Mouse (Mus musculus): ENCODE data around the gene Trmu.
"Not testable (repeated sequence)": the region's sequence is repeated elsewhere in the genome, so short reads cannot be mapped to it uniquely, and the experiment has no call there.

The Trmu gene

DNA sequence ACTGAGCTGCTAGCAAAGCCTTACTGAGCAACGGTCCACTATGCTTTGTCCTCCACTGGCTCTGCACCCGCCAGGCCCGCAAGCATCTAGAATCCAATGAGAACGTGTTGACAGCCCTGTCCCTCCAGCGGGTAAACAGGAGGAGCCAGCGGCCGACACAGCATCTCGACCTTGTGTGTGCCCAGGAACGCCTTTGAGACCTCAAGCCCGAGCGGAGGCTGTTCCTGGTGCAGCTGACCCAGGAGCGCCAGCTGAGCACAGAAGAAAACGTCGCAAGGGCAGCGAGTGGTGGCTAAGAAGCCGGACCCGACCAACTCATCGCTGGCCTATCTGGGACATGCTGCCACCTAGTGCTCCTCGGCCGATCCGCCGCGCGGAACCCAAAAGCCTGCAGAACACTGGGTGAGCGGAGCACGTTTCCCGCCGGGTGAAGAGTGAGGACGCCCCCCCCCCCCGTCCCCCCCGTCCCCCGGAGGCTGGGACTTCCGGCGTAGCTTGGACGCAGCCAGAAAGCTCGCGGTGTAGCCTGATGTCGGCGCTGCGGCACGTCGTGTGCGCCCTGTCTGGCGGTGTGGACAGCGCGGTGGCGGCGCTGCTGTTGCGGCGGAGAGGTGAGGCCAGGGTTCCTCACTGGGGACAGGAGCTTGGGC lies at the start of gene Trmu:
Trmu (plus strand) TSS at position 465 of the 650 bp plus-strand sequence.
- peak; percentile 89 for DNase-seq

DNA sequence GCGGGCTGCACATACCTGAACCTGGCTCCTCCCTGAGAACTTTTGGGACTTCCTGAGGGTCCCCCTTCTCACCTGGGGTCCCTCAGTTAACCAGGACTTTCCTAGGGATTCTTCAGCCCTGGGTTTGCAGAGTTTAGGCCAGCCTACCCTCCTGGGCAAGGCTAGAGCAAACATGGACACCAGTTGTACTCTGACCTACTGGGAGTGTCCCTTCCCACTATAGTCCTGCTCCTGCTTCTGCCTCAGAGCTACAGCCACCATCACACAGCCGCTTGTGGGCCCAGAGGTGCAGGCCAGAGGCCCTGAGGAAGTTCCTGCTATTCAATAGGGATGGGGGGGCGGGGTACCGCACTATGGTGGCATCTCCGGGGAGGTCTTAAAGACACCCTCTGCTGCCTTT lies 49.6 kb upstream of the Trmu start:
- DNase-seq, result no peak

DNA sequence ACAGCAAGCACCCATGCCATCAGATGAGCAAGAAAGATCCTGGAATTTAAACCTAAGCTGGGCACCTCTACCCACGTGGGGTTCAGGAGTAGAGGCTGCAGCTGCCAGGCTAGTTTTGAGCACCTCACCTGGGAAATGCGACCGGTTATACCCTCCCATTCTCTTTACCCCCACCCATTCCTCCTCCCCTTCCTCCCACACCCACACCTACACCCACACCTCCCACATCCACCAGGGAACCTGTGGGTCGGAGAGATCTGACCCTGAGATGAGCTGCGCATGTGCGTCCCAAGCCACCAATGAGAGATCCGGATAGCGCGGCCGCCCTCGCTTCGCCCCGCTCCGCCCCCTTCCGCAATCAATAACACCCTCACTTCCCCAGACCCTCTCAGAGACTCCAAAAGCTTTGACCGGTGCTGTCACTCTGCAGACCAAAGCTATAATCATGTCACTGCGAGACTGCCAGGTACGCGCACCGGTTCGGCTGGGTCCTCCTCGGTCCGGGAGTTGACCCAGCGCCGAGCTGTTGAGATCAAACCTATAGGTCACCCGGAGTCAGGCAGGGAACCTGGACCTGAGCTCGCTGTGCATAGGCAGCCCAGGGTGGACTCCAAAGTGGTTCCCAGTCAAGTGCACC lies 47.0 kb upstream of the Trmu start, which contains the start of gene Ttc38:
Ttc38 (plus strand) TSS at position 353 of the 637 bp plus-strand sequence.
- peak; percentile 84 for DNase-seq

DNA sequence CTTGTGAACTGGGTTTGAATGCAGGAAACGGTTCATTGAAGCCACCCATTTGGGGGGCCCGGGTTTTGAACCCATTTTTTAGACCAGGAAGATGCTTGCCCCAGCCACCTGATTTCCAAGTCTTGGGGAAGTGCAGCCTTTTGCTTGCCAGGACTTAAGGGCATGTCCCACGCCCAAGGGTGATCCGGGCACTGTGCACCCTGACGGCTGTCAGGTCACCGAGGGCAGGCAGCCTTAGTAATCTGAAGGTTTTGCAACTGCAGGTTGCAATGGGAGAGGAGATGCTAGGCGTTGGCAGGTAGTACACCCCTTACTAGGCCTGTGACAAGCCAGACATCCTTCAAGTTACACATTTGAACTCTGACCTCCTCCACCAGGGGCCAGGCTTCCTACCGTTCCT lies 46.5 kb upstream of the Trmu start:
- DNase-seq, result peak; percentile 5

DNA sequence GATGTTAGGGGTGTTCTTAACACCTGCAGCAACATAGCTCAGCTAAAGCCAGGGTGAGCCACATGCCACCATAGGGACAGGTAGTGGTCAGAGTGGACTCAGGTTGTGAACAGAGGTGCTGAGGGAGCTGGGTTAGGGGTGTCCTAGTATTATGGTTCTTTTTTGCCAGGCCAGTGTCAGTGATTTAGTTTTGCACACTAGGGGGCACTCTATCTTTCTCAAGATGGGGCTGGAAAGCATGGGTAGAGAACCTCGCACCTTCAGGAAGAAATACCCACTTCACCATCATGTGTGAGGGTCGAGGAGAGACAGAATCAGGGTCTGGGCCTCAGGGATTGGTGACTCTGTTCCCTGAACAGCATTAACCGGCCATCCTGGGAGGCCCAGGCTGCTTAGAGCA lies 43.8 kb upstream of the Trmu start:
- DNase-seq, result peak; percentile 13

DNA sequence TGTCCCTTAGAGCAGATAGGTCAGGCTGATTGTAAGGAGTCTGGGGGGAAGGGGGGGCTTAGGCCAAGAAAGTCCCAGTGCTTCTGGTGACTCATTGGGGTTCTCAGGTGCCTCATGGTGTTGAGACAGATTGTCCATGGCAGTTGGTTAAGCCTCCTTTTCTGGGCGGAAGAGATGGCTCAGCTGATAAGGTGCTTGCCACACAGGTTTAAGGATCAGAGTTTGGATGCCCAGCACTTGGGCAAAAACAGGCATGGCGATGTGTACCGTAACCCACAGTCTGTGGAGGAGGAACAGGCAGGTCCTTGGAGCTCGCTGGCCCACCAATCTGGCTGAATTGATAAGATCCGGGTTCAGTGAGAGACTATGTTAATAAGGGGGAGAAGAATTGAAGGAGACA lies 42.2 kb upstream of the Trmu start:
- DNase-seq, result no peak

DNA sequence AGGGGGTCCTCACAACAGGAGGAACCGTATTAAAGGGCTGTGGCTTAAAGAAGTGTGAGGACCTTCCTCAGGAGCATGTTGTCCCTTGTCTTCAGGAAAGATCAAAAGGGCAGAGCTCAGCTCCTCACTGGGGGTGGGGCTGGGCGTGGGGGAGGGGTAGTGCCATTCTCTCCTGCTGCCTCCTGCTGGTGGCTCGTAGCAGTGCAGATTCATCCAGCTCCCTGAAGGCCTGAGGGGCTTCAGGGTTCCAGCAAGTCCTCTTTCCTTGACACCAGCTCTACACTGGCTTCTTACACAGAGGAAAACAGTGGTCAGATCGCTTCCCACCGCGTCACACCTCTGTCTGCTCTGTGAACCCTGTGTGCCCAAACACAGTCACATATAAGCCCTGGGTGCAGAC lies 38.1 kb upstream of the Trmu start:
- peak; percentile 49 for DNase-seq

DNA sequence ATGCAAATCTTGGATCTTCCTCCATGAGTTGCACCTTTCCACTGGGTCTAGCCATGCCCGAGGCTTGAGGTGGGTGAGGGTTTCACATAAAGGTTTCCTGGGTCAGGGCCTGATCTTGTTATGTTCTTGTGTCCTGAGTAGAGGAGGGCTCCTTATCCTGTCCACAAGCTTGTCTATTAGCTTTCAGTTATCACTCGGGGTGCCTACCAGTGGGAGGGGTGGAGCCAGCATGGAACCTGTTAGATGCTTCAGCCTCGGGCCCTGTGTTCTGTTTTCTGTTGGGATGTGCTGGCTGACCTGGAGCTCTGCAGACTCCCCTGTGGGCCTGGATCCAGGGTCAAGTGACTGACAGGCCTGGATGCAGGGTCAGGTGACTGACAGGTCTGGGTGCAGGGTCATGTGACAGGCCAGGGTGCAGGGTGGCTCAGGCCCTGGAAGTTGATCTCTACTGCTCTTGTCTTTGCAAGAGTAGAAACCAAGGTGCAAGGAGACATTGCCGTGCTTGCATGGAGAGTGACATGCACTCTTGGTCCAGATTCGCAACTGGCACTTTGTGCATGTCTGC lies 37.2 kb upstream of the Trmu start:
- no peak for DNase-seq

DNA sequence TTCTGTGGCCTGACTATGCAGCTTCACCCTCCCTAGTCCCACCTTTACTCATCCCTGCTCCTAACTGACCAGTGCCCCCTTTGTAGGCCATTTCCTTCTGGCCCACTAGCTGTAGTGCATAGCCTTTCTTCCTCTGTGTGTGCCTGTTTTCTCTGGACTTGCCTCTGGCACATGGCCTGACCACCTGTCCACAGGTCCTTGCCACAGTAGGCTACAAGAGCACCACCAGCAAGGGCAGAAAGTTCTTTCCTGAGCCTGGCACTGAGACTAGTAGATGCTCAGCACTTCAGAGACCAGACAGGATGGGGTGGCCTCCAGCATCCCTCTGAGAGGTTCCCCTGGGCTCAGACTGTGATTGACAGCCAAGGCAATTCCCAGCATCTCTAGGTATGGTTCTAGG lies 34.0 kb upstream of the Trmu start:
- DNase-seq, result no peak

DNA sequence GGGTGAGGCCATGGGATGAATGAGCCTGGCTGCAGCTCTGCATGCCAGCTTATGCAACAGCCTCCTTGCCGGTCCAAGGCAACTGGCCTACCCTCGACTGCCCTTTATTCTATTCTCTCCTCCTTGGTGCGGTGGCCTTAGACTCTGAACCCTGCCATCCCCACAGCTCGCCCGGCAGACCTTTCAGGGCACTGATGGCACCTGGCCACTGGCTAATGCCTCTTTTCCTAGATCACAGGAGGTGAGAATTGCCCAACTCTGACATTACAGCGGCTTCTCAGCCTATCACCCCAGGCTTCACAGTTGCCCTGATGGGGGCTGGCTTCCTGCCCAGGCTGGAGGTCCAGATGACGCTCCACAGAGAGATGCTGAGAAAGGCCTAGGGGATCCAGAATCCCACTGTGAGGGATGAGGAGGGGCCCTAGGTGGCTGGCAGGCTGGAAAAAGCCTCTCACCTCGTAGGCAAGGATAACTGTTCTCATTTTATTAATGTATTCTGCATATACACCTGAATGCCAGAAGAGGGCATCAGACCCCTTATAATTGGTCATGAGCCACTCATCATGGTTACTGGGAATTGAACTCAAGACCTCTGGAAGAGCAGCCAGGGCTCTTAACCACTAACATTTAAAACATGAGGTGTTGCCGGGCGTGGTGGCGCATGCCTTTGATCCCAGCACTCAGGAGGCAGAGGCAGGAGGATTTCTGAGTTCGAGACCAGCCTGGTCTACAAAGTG lies 27.3 kb upstream of the Trmu start:
- no peak for DNase-seq

DNA sequence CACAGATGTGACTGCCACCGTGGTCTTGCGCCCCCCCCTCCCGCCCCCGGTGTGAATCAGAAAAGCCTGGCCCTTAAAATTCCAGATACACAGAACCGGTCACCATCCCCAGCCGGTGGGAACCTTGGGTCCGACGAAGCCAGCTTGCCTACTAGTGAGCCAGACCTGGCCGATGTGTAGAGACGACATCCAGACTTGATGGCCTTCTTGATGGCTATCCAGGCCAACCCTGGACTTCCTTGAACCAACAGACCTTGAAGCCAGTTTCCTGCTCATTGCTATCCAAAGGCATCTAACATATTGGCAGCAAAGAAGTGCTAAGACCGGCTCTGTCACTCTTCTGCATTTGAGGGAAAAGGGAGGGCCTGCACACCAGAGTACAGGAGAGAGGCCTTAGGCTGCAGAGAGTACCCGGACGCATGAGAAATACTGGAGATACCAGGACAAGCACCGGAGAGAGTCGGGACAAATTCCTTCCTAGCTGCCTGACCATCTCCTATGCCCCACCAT lies 20.1 kb upstream of the Trmu start:
- DNase-seq, result no peak

DNA sequence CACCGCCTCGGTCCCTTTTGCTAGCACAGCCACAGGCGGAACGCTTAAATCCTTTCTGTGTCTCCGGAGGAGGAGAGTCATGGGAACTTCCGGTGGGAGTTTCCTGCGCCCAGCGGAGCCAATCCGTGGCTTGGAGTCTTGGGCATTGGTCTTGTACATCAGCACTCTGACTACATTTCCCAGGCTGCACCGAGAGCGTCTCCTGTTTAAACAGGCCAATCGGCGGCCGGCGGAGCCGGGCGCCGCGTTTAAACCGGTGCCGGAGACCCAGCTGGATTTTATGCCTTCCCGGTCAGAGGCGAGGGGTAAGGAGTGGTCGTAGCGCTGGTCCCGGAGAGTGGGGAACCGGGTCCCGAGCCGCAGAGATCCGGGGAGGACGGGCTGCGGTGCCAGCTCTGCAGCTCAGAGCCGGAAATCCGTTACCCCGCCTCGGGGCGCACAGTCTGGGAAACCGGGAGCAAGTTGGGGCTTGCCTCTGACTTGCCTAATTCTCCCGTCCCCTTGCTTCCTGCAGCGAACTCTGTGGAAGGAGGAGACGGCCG lies 19.6 kb upstream of the Trmu start, which contains the start of gene Gtse1:
Gtse1 (plus strand) TSS at position 256 of the 542 bp plus-strand sequence.
- peak; percentile 92 for DNase-seq

DNA sequence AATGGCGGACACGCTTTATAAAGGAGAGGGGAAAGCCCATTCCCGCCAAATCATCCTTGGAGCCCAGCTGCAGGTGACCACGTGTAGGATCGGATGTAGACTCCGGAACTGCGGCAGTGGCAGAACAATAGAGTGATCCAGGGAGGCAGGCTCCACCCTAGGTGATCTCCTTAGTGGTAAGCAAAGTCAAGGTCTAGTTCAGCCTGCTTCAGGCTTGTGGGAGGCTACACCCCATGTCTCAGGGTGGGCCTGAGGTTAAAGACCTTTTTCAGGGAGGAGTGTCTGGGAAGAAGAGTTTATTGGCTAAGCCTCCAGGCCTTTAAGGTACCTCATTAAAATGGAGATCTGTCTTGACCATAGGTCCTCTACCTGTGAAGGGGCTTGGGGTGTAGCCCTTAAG lies 13.2 kb upstream of the Trmu start:
- not testable (repeated sequence) for DNase-seq

DNA sequence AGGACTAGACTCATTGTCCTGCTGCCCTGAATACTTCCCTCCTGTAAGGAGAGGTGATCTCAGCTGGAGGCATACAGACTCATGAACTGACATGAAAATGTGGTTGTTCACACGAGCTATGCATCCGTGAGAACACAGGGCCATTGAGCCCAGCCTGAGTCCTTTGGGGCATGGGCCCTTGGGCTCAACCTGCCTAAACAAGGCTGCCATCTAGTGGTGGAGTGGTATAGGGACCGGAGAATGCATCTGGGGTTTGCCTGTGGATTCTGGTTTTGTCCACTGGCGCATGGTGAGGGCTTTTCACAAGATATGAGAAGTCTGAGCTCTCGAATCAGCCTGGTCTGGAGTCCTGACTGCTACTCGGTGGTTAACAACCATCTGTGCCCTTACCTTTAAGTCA lies 11.4 kb upstream of the Trmu start:
- DNase-seq, result peak; percentile 66

DNA sequence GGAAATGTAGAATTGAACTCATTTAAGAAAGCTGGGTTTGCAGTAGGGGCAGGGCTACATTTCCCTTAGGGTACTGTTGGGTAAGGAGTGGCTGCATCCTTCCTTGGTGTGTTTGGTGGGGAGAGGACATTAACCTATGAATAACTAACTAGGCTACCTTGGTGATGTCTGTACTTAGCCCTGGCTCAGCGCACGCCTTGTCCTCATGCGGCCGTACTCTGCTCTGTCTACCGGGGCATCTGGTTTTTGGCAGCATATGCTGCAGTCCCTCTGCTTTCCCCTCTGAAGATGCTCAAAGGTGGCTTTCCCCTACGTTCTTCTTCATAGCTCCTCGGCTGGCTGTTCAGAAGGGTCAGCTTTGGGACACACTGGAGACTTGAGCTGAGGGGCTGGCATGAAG lies 1.8 kb upstream of the Trmu start:
- DNase-seq, result no peak

DNA sequence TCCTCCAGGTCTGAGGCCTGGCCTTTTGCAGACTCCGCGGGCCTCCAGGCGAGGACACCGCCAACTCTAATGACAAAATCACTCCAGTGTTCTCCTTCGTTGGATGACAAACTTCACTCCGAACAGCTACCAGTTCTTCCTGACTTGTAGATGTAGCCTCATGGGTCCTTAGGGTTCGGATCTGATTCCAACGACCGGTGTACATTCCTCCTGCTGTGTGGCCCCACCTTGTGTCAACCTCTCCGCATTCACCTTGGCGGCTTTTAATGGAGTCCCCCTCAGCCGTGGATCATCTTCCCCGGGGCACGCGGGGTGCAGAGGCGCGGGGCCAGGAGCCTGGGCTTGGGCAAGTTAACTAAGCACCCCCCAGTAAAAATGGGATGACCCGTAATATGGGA lies 385 bp downstream of the Trmu start:
- no peak for DNase-seq

DNA sequence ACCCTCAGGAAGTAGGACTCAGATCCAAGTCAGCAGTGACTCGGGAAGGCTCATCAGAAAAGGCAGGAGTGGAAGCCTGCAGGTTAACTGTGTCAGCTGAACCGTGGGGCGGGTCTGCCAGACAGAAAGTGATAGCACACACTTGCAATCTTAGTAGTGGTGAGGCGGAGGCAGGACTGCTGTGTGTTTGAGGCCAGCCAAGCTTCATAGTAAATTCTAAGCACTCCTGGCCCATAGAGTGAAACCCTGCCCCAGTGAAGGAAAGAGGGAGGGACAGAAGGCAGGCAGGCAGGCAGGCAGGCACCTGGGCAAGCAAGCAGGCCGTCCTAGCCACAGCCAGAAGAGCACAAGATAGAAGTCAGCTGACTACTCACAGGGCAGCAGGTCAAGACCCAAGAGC lies 6.5 kb downstream of the Trmu start:
- DNase-seq, result no peak

DNA sequence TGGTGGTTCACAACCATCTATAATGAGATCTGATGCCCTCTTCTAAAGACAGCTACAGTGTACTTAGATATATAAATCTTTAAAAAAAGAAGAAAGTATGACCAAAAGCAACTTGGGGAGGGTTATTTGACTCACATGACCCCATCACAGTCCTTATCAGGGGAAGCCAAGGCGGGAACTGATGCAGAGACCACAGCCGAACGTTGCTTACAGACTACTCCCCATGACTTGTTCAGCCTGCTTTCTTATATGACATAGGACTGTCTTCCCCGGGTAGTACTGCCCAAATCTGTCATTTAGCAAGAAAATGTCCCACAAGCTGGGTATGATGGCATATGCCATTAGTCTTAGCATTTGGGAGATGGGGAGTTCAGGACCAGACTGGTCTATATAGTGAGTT lies 10.1 kb downstream of the Trmu start:
- no peak for DNase-seq

DNA sequence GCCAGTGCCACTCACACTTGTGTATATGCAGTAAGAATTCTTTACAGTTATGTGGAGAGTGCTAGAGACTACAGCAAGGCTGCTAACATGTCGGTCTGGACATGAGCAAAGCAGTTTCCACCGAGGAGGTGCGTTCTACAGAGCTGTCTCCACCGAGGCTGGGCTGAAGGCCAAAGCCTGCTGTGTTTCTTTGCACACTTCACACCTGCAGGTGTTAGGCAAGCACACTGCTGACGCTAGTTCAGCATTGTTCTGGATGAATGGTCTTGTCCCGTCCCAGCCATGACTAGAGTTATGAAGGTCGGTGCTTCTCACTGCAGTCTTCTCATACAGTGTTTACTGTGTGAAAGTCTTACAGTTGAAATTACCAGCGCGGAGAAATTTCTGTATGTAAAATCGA lies 12.9 kb downstream of the Trmu start:
- DNase-seq, result no peak

DNA sequence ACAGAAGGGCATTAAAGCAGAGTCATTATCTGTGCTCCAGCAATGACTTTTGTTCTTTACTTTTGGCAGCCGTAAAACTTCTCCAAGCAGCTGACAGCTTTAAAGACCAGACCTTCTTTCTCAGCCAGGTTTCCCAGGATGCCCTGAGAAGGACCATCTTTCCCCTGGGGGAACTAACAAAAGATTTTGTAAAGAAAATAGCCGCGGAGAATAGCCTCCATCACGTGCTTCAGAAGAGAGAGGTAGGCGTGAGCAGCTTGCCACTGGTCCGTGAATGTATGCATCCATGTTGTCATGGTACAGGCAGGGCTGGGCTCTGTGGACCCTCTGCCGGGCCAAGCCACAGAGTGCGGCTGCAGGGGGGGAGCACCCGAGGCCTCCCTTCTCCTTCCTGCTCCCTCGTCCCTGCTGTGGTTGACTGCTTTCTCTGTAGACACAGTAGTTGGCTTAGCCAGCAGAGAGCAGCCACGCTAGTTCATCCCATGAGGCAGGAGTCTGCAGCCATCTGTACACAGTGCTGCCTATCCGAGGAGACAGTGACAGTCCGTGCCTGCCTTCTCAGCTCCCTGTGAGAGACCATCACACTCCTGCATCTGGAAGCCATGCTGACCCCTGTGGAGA lies 13.5 kb downstream of the Trmu start:
- DNase-seq, result no peak

DNA sequence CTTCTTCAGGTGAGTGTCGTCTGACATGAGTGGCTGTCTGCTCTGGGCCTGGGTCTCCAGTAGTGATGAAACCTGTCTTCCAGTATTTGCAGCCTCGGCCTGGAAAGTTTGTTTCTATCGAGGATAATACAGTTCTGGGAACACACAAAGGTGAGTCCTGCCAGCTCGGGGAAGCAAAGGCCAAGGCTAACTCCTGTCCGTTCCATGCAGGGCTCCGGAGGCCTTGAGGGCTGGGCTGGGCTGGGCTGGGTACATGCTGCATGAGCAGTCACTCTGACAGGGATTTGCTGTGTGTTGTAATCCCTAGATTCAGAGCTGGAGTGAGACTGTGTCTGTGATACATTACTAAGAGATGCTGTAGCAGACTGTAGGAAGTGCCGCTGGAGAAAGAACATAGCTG lies 14.8 kb downstream of the Trmu start:
- DNase-seq, result no peak

DNA sequence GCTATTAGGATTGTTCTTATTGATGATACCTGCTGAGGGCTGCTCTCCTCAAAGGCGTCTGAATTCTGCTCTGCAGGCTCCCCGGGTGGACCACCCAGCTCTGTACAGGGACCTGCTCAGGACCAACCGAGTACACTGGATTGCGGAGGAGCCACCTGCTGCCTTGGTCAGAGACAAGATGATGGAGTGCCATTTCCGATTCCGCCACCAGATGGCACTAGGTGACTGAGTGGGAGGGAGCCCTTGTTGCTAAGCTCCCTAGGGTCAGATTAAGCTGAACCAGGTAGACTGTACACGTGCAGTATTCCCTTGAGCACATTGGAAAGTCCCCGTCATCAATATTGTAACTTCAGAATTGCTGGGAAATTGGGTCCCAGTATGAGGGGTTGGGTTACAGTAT lies 17.2 kb downstream of the Trmu start:
- DNase-seq, result peak; percentile 87

DNA sequence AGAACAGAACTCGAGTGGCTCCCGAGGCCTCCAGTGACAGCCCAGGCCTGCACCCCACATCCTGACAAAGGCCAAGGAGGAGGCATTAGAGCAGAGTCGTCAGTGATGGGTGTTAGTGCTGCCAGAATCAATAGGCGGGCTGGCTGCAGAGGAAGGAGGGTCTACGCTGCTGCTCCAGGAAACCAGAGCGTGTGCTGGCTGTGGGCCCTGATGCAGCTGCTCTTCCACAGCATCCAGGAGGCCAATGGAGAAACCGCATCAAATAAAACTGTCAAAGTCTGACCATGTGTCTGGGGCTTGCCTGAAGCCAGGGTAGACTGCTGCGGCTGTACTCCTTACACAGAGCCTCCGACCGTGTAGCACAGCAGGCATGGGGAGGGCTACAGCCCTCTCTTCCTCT lies 18.0 kb downstream of the Trmu start:
- no peak for DNase-seq

All from thymus, postnatal 25 days (tissue).